Mouse (Mus musculus): ENCODE measurements around the gene Pank4. TPM values are rescaled to one million over a fixed set of nuclear protein-coding genes. Genes with fewer than 3 reads are reported as not detected.
A peak's percentile ranks its signal among the peaks of the same experiment; 100 is the strongest.

Pank4 gene
- polyA plus RNA-seq, 1 experiment from 2014 or later: 34.2 TPM

- peak; percentile 51 for ATAC-seq
- 41% methylated on average over 7 of the region's 7 CpGs for WGBS
- no peak overlapping the region for H3K4me2 ChIP-seq (ENCODE audit: low read depth, low read length)
- no peaks in the 10 kb centered on the region for H3K27me3 ChIP-seq (replicated peaks; ENCODE audit: control insufficient read depth, insufficient read depth, low read length)
- H3K9ac ChIP-seq (ENCODE audit: low read depth, low read length): no peak overlapping the region
- H3K9me3 ChIP-seq (ENCODE audit: control insufficient read depth, low read length): no peaks in the 10 kb centered on the region
- H3K4me3 ChIP-seq (ENCODE audit: low read length): no peak overlapping the region
- H3K36me3 ChIP-seq (ENCODE audit: control insufficient read depth, insufficient read depth, low read length): peaks cover 11% of the 10 kb centered on the region
- H3K4me1 ChIP-seq (ENCODE audit: control insufficient read depth, insufficient read depth, low read length): peaks cover 20% of the 10 kb centered on the region
- no peak overlapping the region for H3K27ac ChIP-seq (ENCODE audit: low read length)
These were observed 17.6 kb downstream of the Pank4 start for GRCm38 (mm10) chr4:154981530-154981929.

GRCm38 (mm10) chr4:154982247-154983120 lies 18.6 kb downstream of the Pank4 start:
- Histone ChIP-seq H3K9me3 (ENCODE audit: control insufficient read depth, low read length) (no peaks in the 10 kb centered on the region), H3K27ac (ENCODE audit: low read length) (0 out of 2 replicates have a peak overlapping the region, but pooled peaks have one; percentile 34), H3K36me3 (ENCODE audit: control insufficient read depth, insufficient read depth, low read length) (peaks cover 6% of the 10 kb centered on the region; the same call in 1 of the 2 replicates), H3K4me2 (ENCODE audit: low read depth, low read length) (no peak overlapping the region), H3K9ac (ENCODE audit: low read depth, low read length) (no peak overlapping the region), H3K4me1 (ENCODE audit: control insufficient read depth, insufficient read depth, low read length) (peaks cover 20% of the 10 kb centered on the region), H3K27me3 (replicated peaks; ENCODE audit: control insufficient read depth, insufficient read depth, low read length) (no peaks in the 10 kb centered on the region), H3K4me3 (ENCODE audit: low read length) (no peak overlapping the region)
- peak; percentile 45 for ATAC-seq
- WGBS: 68% methylated on average over 19 of the region's 19 CpGs

- H3K36me3 ChIP-seq (ENCODE audit: control insufficient read depth, insufficient read depth, low read length): 0 out of 2 replicates have a peak, but pooled peaks cover 6% of the 10 kb centered on the region
- peaks cover 20% of the 10 kb centered on the region for H3K4me1 ChIP-seq (ENCODE audit: control insufficient read depth, insufficient read depth, low read length)
- no peaks in the 10 kb centered on the region for H3K27me3 ChIP-seq (replicated peaks; ENCODE audit: control insufficient read depth, insufficient read depth, low read length)
- no peak overlapping the region for H3K27ac ChIP-seq (ENCODE audit: low read length)
- ATAC-seq: no peak
- H3K4me3 ChIP-seq (ENCODE audit: low read length): no peak overlapping the region
- 27% methylated on average over 24 of the region's 24 CpGs for WGBS
- peak overlapping the region; percentile 23; the same call in 1 of the 2 replicates for H3K9ac ChIP-seq (ENCODE audit: low read depth, low read length)
- H3K9me3 ChIP-seq (ENCODE audit: control insufficient read depth, low read length): no peaks in the 10 kb centered on the region
- no peak overlapping the region for H3K4me2 ChIP-seq (ENCODE audit: low read depth, low read length)
These were observed 19.8 kb downstream of the Pank4 start for GRCm38 (mm10) chr4:154983767-154984166.

GRCm38 (mm10) chr4:154985151-154985777 lies 21.3 kb downstream of the Pank4 start:
- whole genome bisulfite sequencing: 91% methylated on average over 5 of the region's 5 CpGs
- ATAC-seq: no peak
- Histone ChIP-seq H3K27me3 (replicated peaks; ENCODE audit: control insufficient read depth, insufficient read depth, low read length) (no peaks in the 10 kb centered on the region), H3K27ac (ENCODE audit: low read length) (no peak overlapping the region), H3K9ac (ENCODE audit: low read depth, low read length) (no peak overlapping the region), H3K36me3 (ENCODE audit: control insufficient read depth, insufficient read depth, low read length) (no peaks in the 10 kb centered on the region), H3K4me3 (ENCODE audit: low read length) (no peak overlapping the region), H3K4me1 (ENCODE audit: control insufficient read depth, insufficient read depth, low read length) (peaks cover 20% of the 10 kb centered on the region), H3K4me2 (ENCODE audit: low read depth, low read length) (no peak overlapping the region), H3K9me3 (ENCODE audit: control insufficient read depth, low read length) (no peaks in the 10 kb centered on the region)

- no peak for ATAC-seq
- Histone ChIP-seq H3K9ac (ENCODE audit: low read depth, low read length) (peak overlapping the region; percentile 42), H3K36me3 (ENCODE audit: control insufficient read depth, insufficient read depth, low read length) (no peaks in the 10 kb centered on the region), H3K4me3 (ENCODE audit: low read length) (no peak overlapping the region), H3K4me1 (ENCODE audit: control insufficient read depth, insufficient read depth, low read length) (peaks cover 20% of the 10 kb centered on the region), H3K9me3 (ENCODE audit: control insufficient read depth, low read length) (no peaks in the 10 kb centered on the region), H3K4me2 (ENCODE audit: low read depth, low read length) (0 out of 2 replicates have a peak overlapping the region, but pooled peaks have one; percentile 13), H3K27me3 (replicated peaks; ENCODE audit: control insufficient read depth, insufficient read depth, low read length) (no peaks in the 10 kb centered on the region), H3K27ac (ENCODE audit: low read length) (no peak overlapping the region)
- WGBS: 24% methylated on average over 17 of the region's 17 CpGs
These were observed 22.2 kb downstream of the Pank4 start for GRCm38 (mm10) chr4:154986096-154986495.

DNA sequence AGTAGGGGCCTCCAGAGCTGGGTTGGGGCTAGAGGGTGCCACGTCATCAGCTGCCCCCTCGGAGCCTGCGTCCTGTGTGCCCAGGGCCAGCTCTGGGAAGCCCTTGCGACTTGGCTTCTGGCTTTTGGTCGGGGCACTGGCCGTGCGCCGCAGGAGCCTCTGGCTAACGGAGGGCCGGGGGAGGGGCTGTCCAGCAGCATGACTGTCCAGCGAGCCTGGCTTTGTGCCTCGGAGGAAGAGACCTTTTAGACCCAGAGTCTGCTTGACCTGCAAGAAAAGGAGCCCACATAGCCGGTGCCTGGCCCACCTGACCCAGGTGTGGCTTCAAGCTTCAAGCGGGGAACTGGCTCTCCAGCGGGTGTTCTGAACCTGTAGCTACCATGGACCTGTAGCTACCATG lies 22.8 kb downstream of the Pank4 start:
- no peak overlapping the region for H3K4me2 ChIP-seq (ENCODE audit: low read depth, low read length)
- no peak overlapping the region for H3K4me3 ChIP-seq (ENCODE audit: low read length)
- no peaks in the 10 kb centered on the region for H3K36me3 ChIP-seq (ENCODE audit: control insufficient read depth, insufficient read depth, low read length)
- WGBS: 74% methylated on average over 15 of the region's 15 CpGs
- H3K27ac ChIP-seq (ENCODE audit: low read length): no peak overlapping the region
- H3K9me3 ChIP-seq (ENCODE audit: control insufficient read depth, low read length): no peaks in the 10 kb centered on the region
- H3K4me1 ChIP-seq (ENCODE audit: control insufficient read depth, insufficient read depth, low read length): peaks cover 20% of the 10 kb centered on the region
- no peak overlapping the region for H3K9ac ChIP-seq (ENCODE audit: low read depth, low read length)
- ATAC-seq: no peak
- H3K27me3 ChIP-seq (replicated peaks; ENCODE audit: control insufficient read depth, insufficient read depth, low read length): no peaks in the 10 kb centered on the region

GRCm38 (mm10) chr4:154994876-154995275 lies 31.0 kb downstream of the Pank4 start:
- no peak overlapping the region for H3K27ac ChIP-seq (ENCODE audit: low read length)
- H3K9me3 ChIP-seq (ENCODE audit: control insufficient read depth, low read length): no peaks in the 10 kb centered on the region
- peaks cover 3% of the 10 kb centered on the region; the same call in 1 of the 2 replicates for H3K36me3 ChIP-seq (ENCODE audit: control insufficient read depth, insufficient read depth, low read length)
- H3K4me3 ChIP-seq (ENCODE audit: low read length): no peak overlapping the region
- ATAC-seq: no peak
- H3K9ac ChIP-seq (ENCODE audit: low read depth, low read length): no peak overlapping the region
- no peaks in the 10 kb centered on the region for H3K4me1 ChIP-seq (ENCODE audit: control insufficient read depth, insufficient read depth, low read length)
- no peak overlapping the region for H3K4me2 ChIP-seq (ENCODE audit: low read depth, low read length)
- no peaks in the 10 kb centered on the region for H3K27me3 ChIP-seq (replicated peaks; ENCODE audit: control insufficient read depth, insufficient read depth, low read length)
- WGBS: 75% methylated on average over 4 of the region's 4 CpGs

DNA sequence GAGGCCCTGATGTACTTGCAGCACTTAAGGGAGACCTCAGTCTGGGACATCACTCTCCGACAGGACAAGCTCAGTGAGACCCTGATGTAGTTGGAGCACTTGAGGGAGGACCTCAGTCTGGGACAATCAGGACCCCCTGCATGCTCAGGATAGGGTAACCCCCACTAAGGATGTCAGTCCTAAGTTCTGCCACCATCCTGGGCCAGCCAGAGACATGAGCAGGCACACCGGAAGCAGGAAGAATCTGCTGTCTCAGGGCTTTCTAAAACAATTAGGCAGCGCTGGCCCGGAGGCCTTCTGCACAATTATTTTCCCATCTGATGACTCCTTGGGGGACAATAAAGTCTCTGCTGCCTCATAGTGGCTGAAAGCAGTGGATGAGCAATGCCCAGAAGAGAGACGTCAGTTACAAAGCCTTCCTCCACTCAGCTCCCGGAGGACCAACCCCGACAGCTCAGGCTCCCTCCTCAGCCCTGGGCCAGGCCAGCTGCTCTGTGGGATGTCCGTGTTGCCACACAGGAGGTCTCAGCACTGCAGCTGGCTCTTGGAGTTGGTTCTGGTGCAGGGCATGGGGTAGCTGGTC lies 32.7 kb downstream of the Pank4 start:
- Histone ChIP-seq H3K27ac (ENCODE audit: low read length) (no peak overlapping the region), H3K4me2 (ENCODE audit: low read depth, low read length) (no peak overlapping the region), H3K9ac (ENCODE audit: low read depth, low read length) (no peak overlapping the region), H3K4me1 (ENCODE audit: control insufficient read depth, insufficient read depth, low read length) (no peaks in the 10 kb centered on the region), H3K36me3 (ENCODE audit: control insufficient read depth, insufficient read depth, low read length) (peaks cover 3% of the 10 kb centered on the region; the same call in 1 of the 2 replicates), H3K9me3 (ENCODE audit: control insufficient read depth, low read length) (no peaks in the 10 kb centered on the region), H3K27me3 (replicated peaks; ENCODE audit: control insufficient read depth, insufficient read depth, low read length) (no peaks in the 10 kb centered on the region), H3K4me3 (ENCODE audit: low read length) (no peak overlapping the region)
- WGBS: 43% methylated on average over 8 of the region's 8 CpGs
- ATAC-seq: no peak; the same call in 1 of the 2 replicates

DNA sequence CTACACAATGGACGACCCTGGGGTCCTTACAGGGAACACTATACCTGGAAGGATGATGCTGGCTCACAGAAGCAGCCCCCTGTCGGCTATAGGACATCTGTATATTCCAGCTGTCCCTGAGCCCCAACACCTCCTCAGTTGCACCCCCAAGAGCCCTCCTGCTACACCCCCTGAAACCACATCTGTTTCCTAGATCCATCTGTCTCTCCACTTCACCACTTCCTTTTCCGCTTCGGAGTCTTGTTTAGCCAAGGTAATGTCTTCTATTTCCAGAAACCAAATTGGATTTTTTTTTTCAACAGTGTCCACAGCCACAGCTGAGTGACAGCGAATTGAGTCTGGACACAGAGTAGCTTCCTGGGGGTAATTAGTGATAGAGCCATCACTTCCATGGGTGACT lies 35.5 kb downstream of the Pank4 start:
- Histone ChIP-seq H3K36me3 (ENCODE audit: control insufficient read depth, insufficient read depth, low read length) (peaks cover 3% of the 10 kb centered on the region; the same call in 1 of the 2 replicates), H3K4me2 (ENCODE audit: low read depth, low read length) (no peak overlapping the region), H3K4me1 (ENCODE audit: control insufficient read depth, insufficient read depth, low read length) (no peaks in the 10 kb centered on the region), H3K27ac (ENCODE audit: low read length) (no peak overlapping the region), H3K4me3 (ENCODE audit: low read length) (no peak overlapping the region), H3K9me3 (ENCODE audit: control insufficient read depth, low read length) (no peaks in the 10 kb centered on the region), H3K9ac (ENCODE audit: low read depth, low read length) (no peak overlapping the region), H3K27me3 (replicated peaks; ENCODE audit: control insufficient read depth, insufficient read depth, low read length) (no peaks in the 10 kb centered on the region)
- ATAC-seq: no peak
- 76% methylated on average over 5 of the region's 5 CpGs for WGBS
